Mouse (Mus musculus): ENCODE results near the gene Lrguk. TPM values are rescaled to one million over a fixed set of nuclear protein-coding genes. Genes with fewer than 3 reads are reported as not detected.

The Lrguk gene
- polyA plus RNA-seq, 1 experiment, result 2.1 TPM

DNA sequence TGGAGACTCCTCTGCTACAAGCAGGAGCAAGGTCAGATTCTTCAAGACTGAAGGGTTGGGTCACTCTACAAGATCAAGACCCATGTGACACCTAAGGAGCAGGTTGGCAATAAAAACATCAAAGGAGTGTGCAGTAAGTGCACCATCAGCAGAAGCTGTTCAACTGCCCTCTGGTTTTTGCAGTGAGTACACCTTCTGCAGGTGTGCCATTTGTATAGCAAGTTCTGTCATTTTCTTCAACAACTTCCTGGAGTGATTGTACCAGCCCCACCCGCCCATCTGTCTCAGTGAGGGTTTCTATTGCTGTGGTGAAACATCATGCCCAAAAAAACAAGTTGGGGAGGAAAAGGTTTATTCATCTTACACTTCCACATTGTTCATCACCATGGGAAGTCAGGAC, 120.6 kb downstream of the Lrguk start:
- 74% methylated on average over 1 of the region's 1 CpGs for WGBS
- TF ChIP-seq POLR2A (IDR thresholded peaks at IDR 0.05; ENCODE audit: borderline replicate concordance, extremely low read depth, low read depth, low read length) (no peak), CTCF (IDR thresholded peaks at IDR 0.05; ENCODE audit: insufficient read depth, low read length) (no peak)
- Histone ChIP-seq H3K4me1 (ENCODE audit: control insufficient read depth, insufficient read depth, low read length) (peaks cover 4% of the 10 kb centered on the region; the same call in 1 of the 2 replicates), H3K4me3 (replicated peaks; ENCODE audit: extremely low read depth, low read depth, low read length) (no peak overlapping the region)
- no peak for DNase-seq

DNA sequence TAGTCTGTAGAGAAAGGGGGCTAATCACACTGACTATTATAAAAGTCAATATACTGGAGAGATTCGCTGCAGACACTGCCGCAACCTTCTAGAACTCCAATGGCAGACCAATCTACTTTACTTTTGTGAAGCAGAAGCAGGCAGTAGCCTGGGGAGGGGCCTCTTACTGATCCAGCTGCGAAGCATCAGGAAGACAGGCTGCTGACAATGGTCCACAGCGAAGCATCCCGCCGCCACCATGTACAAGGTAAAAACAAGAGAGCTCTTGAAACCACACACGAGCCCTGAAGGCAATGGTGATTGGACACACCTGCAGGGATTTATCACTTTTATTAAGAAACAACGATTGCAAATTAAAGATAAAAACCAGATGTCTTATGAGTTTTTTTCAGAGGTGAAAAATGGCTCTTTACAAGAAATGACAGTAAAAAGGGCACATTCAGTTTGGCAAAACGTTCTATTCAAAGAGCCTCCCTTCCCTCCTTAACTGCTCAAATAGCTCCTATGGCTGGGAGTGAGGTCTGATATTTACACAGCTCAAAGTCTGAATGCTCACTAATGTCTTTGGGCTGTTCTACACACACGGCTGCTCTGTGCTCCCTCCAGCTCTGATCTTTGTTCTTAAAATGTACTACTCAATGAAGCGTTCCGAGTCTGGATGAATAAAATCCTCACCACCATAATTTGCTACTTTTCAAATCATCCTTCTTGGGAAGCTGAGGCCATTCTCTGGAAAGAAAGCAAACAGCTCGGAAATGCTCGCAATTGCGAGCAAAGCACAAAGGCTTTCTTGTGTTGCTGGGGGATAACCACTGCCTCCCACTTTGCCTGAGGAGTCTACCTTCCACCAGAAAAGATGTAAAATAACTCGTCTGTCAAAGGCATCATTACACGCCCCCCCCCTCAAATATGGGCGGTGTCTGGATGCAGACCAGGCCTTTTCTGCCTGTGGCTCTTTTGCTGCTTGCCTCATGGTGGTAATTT, 124.1 kb downstream of the Lrguk start:
- peaks cover 9% of the 10 kb centered on the region; the same call in 1 of the 2 replicates for H3K4me1 ChIP-seq (ENCODE audit: control insufficient read depth, insufficient read depth, low read length)
- DNase-seq, result no peak
- 70% methylated on average over 18 of the region's 18 CpGs for WGBS
- TF ChIP-seq POLR2A (IDR thresholded peaks at IDR 0.05; ENCODE audit: borderline replicate concordance, extremely low read depth, low read depth, low read length) (no peak), CTCF (IDR thresholded peaks at IDR 0.05; ENCODE audit: insufficient read depth, low read length) (no peak)
- no peak overlapping the region for H3K4me3 ChIP-seq (replicated peaks; ENCODE audit: extremely low read depth, low read depth, low read length)

DNA sequence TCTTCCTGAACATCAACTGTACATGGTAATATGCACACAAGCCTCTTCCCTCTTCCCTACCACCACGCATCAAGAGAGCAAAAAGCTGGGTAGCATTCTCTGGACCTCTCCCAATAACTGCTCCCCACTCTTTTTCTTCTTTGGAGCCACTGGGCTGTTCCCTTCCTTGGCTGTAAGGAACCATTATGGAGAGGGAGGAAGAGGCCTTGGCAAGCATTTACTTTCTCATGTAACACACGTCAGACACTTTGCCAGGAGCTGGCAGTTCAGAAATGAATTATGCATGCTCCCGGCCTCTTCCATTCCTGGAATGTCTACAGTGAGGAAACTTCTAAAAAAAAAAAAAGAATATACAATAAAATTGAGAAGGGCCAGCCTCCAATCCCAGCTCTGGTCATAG, 125.0 kb downstream of the Lrguk start:
- no peak for TF ChIP-seq POLR2A (IDR thresholded peaks at IDR 0.05; ENCODE audit: borderline replicate concordance, extremely low read depth, low read depth, low read length)
- TF ChIP-seq CTCF (IDR thresholded peaks at IDR 0.05; ENCODE audit: insufficient read depth, low read length), result no peak
- 12% methylated on average over 3 of the region's 3 CpGs for WGBS
- H3K4me3 ChIP-seq (replicated peaks; ENCODE audit: extremely low read depth, low read depth, low read length), result no peak overlapping the region
- peaks cover 9% of the 10 kb centered on the region; the same call in 1 of the 2 replicates for H3K4me1 ChIP-seq (ENCODE audit: control insufficient read depth, insufficient read depth, low read length)
- DNase-seq, result no peak

DNA sequence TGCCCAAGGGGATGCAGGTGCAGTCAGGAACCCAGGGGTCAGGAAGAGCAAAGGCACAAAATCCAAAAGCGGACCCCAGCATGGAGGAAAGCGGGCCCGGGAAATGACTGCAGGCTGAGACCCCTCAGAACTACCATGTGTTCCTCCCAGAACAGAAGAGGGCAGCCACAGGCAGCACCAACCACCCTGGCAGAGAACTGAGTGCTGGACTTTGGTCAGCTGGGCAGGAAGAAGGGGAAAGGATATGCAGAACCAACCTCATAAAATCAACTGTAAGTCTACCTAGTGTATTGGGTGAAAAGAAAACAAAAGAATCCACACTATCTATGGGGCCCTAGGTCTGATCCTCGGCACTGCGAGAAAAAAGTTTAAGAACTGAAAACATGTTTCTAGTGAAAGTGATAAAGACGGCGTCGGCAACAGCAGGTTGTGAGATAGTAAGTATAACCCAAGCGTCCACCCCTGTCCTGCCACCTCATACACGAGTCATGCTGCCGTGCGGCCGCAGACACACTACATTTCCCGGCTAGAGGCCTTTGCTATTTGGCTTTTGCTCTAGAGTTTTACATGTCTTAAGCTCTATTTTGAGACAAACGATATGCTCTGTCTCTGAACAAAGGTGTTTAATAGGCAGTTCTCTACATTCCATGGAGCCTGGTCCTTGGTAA, 126.0 kb downstream of the Lrguk start:
- no peak for DNase-seq
- 87% methylated on average over 15 of the region's 15 CpGs for WGBS
- no peak overlapping the region for H3K4me3 ChIP-seq (replicated peaks; ENCODE audit: extremely low read depth, low read depth, low read length)
- peaks cover 11% of the 10 kb centered on the region; the same call in 1 of the 2 replicates for H3K4me1 ChIP-seq (ENCODE audit: control insufficient read depth, insufficient read depth, low read length)
- TF ChIP-seq CTCF (IDR thresholded peaks at IDR 0.05; ENCODE audit: insufficient read depth, low read length) (no peak), POLR2A (IDR thresholded peaks at IDR 0.05; ENCODE audit: borderline replicate concordance, extremely low read depth, low read depth, low read length) (no peak)

DNA sequence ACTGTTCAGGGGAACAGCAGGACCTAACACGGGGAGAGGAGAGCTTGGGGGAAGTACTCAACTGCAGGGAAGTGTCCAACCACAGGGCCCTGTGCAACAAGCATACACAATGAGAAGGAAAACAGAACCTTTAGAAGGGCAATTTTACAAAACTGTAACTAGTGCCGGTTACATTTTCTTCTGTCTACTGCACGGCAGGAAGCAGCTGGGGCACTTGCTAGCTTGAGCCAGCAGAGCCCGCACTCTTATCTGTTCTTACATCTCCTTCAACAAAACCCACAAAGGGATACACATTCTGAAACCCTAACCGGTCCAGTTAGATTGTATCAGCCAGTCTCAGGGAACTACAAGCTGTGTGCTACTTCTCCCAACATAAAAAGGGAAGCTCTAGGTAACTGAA, 126.8 kb downstream of the Lrguk start:
- 24% methylated on average over 5 of the region's 5 CpGs for WGBS
- DNase-seq, result no peak
- no peak for TF ChIP-seq CTCF (IDR thresholded peaks at IDR 0.05; ENCODE audit: insufficient read depth, low read length)
- no peak for TF ChIP-seq POLR2A (IDR thresholded peaks at IDR 0.05; ENCODE audit: borderline replicate concordance, extremely low read depth, low read depth, low read length)
- Histone ChIP-seq H3K4me1 (ENCODE audit: control insufficient read depth, insufficient read depth, low read length) (peaks cover 13% of the 10 kb centered on the region; the same call in 1 of the 2 replicates), H3K4me3 (replicated peaks; ENCODE audit: extremely low read depth, low read depth, low read length) (no peak overlapping the region)

DNA sequence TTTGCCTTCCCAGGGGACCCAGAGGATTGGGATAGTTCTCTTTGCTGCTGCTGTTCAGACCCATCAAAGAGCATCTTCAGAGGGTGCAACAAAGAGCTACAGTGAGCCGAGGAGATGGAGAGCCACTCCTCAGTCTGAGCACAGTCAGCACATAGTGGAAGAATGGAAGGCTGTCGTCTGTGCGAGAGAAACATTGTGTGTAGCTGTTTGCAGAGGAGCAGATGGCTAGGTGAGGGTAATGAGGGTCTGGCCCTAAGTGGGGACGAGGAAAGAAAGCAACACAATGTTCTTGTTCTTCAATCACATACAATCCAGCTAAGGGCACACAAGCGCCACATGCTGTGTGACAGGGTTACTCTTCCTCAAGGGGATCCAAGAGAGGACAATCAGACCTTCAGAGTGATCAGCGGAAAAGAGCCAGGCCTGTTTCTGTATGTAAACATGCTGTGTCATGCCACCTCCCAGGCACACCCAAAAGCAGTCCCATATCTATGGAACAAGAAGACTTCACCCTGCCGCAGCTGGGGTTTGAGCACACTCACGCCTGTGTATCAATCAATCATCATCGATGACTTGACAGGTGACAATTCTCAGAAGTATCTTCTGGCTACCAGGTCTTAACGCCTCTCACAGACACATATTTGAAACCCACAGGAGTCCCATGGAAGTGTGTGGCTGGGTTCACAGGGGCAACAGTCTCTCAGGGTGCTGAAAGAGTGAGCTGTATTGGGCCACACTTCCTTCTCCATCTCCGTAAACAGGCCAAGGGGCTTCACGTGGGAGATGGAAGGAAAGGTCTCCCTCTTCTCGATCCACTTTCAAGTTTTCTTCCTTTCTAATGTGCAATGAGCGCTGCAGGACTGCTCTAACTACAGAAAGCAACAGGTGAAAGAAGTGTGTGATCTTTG, 127.8 kb downstream of the Lrguk start:
- 82% methylated on average over 14 of the region's 14 CpGs for WGBS
- DNase-seq, result no peak
- Histone ChIP-seq H3K4me3 (replicated peaks; ENCODE audit: extremely low read depth, low read depth, low read length) (no peak overlapping the region), H3K4me1 (ENCODE audit: control insufficient read depth, insufficient read depth, low read length) (peaks cover 13% of the 10 kb centered on the region; the same call in 1 of the 2 replicates)
- TF ChIP-seq POLR2A (IDR thresholded peaks at IDR 0.05; ENCODE audit: borderline replicate concordance, extremely low read depth, low read depth, low read length) (no peak), CTCF (IDR thresholded peaks at IDR 0.05; ENCODE audit: insufficient read depth, low read length) (no peak)

DNA sequence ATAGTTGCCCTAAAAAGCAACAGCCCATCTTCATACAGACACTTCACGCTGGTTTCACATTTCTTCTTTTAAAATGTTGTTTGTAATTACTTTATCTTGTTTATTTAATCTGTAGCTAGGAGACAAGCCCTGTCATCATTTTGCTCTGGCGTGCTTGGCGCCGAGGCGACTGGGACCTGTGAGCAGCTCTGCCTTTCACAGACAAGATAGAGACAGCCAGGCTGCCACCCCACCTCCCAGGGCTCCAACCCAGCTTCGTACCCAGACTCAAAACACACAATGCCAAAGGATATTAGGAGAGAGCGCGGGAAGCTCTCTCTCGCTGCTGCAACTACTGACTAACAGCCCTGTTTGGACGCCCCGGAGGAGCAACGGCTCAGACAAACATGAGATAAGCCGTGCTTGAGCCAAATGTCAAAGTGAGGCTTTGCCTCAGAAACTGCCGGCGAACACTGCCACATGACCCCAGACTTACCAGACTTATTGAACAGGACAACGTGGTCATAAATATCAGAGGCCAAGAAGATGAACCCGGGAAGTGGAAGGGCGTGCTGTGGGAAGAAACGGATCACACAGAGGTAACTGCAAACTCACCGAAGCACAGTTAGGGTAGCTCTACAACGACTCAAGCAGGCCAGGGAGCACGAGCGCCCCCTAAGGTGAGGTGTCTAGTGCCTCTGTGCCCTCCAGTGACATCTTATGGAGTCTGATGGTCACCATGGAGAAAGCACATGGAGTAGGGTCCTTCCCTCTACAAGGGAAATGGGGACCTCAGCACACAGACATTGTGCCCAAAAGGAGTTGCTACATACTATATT, 131.0 kb downstream of the Lrguk start:
- Histone ChIP-seq H3K4me3 (replicated peaks; ENCODE audit: extremely low read depth, low read depth, low read length) (no peak overlapping the region), H3K4me1 (ENCODE audit: control insufficient read depth, insufficient read depth, low read length) (peaks cover 6% of the 10 kb centered on the region; the same call in 1 of the 2 replicates)
- 40% methylated on average over 23 of the region's 23 CpGs for WGBS
- TF ChIP-seq POLR2A (IDR thresholded peaks at IDR 0.05; ENCODE audit: borderline replicate concordance, extremely low read depth, low read depth, low read length) (no peak), CTCF (IDR thresholded peaks at IDR 0.05; ENCODE audit: insufficient read depth, low read length) (0 out of 2 replicates have a peak, but pooled peaks have one; percentile 8)
- DNase-seq, result no peak

DNA sequence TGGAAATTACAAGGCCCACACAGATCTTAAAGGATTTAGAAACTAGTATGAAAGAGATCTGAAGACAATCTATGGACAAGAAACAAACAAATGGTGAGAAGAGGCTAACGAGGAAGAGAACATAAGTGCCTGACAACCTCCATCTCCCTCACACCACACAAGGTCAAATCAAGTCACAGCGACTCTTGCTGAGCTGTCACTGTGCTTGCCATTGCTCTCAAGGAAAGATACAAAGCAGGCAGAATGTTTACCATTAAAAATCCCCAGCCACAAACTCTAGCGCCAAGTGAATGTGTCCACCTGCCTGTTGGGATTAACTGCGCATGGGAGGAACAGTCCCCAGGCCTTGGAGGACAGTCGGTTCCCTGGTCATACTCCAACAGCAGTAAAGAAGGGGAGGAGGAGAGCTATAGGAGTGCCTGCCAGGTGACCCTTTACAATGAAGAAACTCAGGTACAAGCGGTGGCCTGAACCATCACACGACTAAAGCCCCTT, 131.6 kb downstream of the Lrguk start:
- TF ChIP-seq CTCF (IDR thresholded peaks at IDR 0.05; ENCODE audit: insufficient read depth, low read length), result no peak
- no peak for TF ChIP-seq POLR2A (IDR thresholded peaks at IDR 0.05; ENCODE audit: borderline replicate concordance, extremely low read depth, low read depth, low read length)
- DNase-seq, result no peak
- H3K4me3 ChIP-seq (replicated peaks; ENCODE audit: extremely low read depth, low read depth, low read length), result no peak overlapping the region
- peaks cover 6% of the 10 kb centered on the region; the same call in 1 of the 2 replicates for H3K4me1 ChIP-seq (ENCODE audit: control insufficient read depth, insufficient read depth, low read length)
- WGBS, result 82% methylated on average over 7 of the region's 7 CpGs
